Mouse (Mus musculus) G1E (cell line): ENCODE results near the gene Pds5b. TPM values are rescaled to one million over a fixed set of nuclear protein-coding genes. Genes with fewer than 3 reads are reported as not detected.
"Not testable (repeated sequence)": the region's sequence is repeated elsewhere in the genome, so short reads cannot be mapped to it uniquely, and the experiment has no call there.

Experiments used
- ATAC-seq: 2 replicates; pipeline ENCODE4 v1.8.0; 2016; ENCODE audit warnings: mild to moderate bottlenecking; ENCODE audit not compliant: insufficient number of reproducible peaks, poor library complexity, low FRiP score, severe bottlenecking; ENCODE audit errors: extremely low read depth
- DNase-seq: peaks from one replicate; pipeline ENCODE4 v3.0.0; 2012; ENCODE audit warnings: low spot score
- H3K27me3 ChIP-seq: 2 replicates; pipeline ENCODE4 v1.6.1; 2012; ENCODE audit warnings: mild to moderate bottlenecking, low read length, inconsistent platforms; ENCODE audit not compliant: insufficient read depth
- H3K36me3 ChIP-seq: replicated peaks from 2 replicates; pipeline ENCODE3; 2012; ENCODE audit warnings: mild to moderate bottlenecking, inconsistent platforms
- H3K4me1 ChIP-seq: 2 replicates; pipeline ENCODE4 v1.6.1; 2012; ENCODE audit warnings: low read depth, low read length, inconsistent platforms, mixed read lengths; ENCODE audit not compliant: insufficient read depth
- H3K4me3 ChIP-seq: 2 replicates; pipeline ENCODE4 v1.5.1; 2012; ENCODE audit warnings: low read depth, mild to moderate bottlenecking, inconsistent platforms, low read length, moderate library complexity, mixed read lengths
- H3K9me3 ChIP-seq: replicated peaks from 2 replicates; pipeline ENCODE4 v1.6.1; 2012; ENCODE audit warnings: inconsistent platforms
- CTCF ChIP-seq: IDR thresholded peaks from 2 replicates; pipeline ENCODE4 v1.5.1; 2012; ENCODE audit warnings: low read depth, low read length, inconsistent platforms, mixed read lengths
- GATA1 ChIP-seq: IDR thresholded peaks from 2 replicates; pipeline ENCODE4 v1.6.1; 2012; ENCODE audit warnings: borderline replicate concordance, low read length, inconsistent platforms, mixed read lengths
- GATA2 ChIP-seq: IDR thresholded peaks from 2 replicates; pipeline ENCODE4 v1.6.1; 2012; ENCODE audit warnings: low read depth, low read length, inconsistent platforms, borderline replicate concordance
- POLR2AphosphoS5 ChIP-seq: IDR thresholded peaks from 2 replicates; pipeline ENCODE4 v1.6.1; 2012; ENCODE audit warnings: low read depth, low read length, inconsistent platforms; ENCODE audit not compliant: insufficient replicate concordance
- TAL1 ChIP-seq: conservative IDR thresholded peaks from 2 replicates; pipeline ENCODE4 v1.6.1; 2012; ENCODE audit warnings: low read depth, low read length, inconsistent platforms, mixed read lengths
- polyA plus RNA-seq: library from polyadenylated mRNA; stranded (reverse); fragments of >175 nt; gene quantifications from 2 replicates; pipeline ENCODE4 v1.2.3, GENCODE M21; 2012
- total RNA-seq, 2 experiments: library from RNA; stranded (forward) in 1 of 2; stranded (reverse) in 1 of 2; fragments of 200-1000 nt in 1 of 2; fragments of >200 nt in 1 of 2; fragmentation: Nextera tagmentation in 1 of 2; gene quantifications; 2 replicates each; pipeline ENCODE4 v1.2.3; 2014 to 2017

Pds5b gene
- 87.9 and 88.5 TPM in 2 replicates for total RNA-seq (2014; fragmentation: Nextera tagmentation)
- 39.1 and 45.5 TPM in 2 replicates for total RNA-seq (2017)
- polyA plus RNA-seq = 2.9 and 3.2 TPM in 2 replicates

- Histone ChIP-seq H3K36me3 (peaks cover 5% of the 10 kb centered on the region), H3K4me3 (peak within 1 kb of the TSS; percentile 90), H3K4me1 (peaks cover 15% of the 10 kb centered on the region), H3K27me3 (0 out of 2 replicates have a peak, but pooled peaks cover 2% of the 10 kb centered on the region), H3K9me3 (no peaks in the 10 kb centered on the region)
- peak; percentile 60 for TF ChIP-seq CTCF
- TF ChIP-seq TAL1 = no peak
- DNase-seq (peak; percentile 90), ATAC-seq (peak; percentile 94)
These were observed at the start of gene Pds5b for GRCm38 (mm10) chr5:150673153-150673835. Pds5b (plus strand) TSS chr5:150673739.

GRCm38 (mm10) chr5:150625528-150625927, 48.0 kb upstream of the Pds5b start:
- no peaks in the 10 kb centered on the region for H3K9me3 ChIP-seq
- peak; percentile 65 for ATAC-seq
- TF ChIP-seq TAL1 (no peak), CTCF (no peak), GATA1 (no peak), POLR2AphosphoS5 (no peak), GATA2 (no peak)
- H3K27me3 ChIP-seq = no peaks in the 10 kb centered on the region
- no peak overlapping the region for H3K4me3 ChIP-seq
- no peak for DNase-seq
- H3K36me3 ChIP-seq = peaks cover 42% of the 10 kb centered on the region
- no peaks in the 10 kb centered on the region; the same call in 1 of the 2 replicates for H3K4me1 ChIP-seq

- H3K36me3 ChIP-seq = peaks cover 50% of the 10 kb centered on the region
- TF ChIP-seq GATA1 (no peak), TAL1 (no peak), CTCF (no peak), POLR2AphosphoS5 (no peak), GATA2 (no peak)
These were observed 44.3 kb upstream of the Pds5b start for GRCm38 (mm10) chr5:150629272-150629671.

GRCm38 (mm10) chr5:150629692-150630091, 43.8 kb upstream of the Pds5b start:
- Histone ChIP-seq H3K36me3 (peaks cover 52% of the 10 kb centered on the region), H3K4me3 (no peak overlapping the region)

More at GRCm38 (mm10) chr5:150629272-150629671, 44.3 kb upstream of the Pds5b start:
- no peaks in the 10 kb centered on the region for H3K9me3 ChIP-seq
- DNase-seq (no peak), ATAC-seq (no peak)
- H3K4me3 ChIP-seq = no peak overlapping the region
- no peaks in the 10 kb centered on the region for H3K4me1 ChIP-seq
- no peaks in the 10 kb centered on the region for H3K27me3 ChIP-seq

GRCm38 (mm10) chr5:150641440-150641839, 32.1 kb upstream of the Pds5b start:
- Histone ChIP-seq H3K4me1 (peaks cover 5% of the 10 kb centered on the region; the same call in 1 of the 2 replicates), H3K36me3 (peaks cover 63% of the 10 kb centered on the region), H3K4me3 (no peak overlapping the region), H3K9me3 (no peaks in the 10 kb centered on the region), H3K27me3 (no peaks in the 10 kb centered on the region)
- no peak for TF ChIP-seq GATA1
- no peak for TF ChIP-seq CTCF
- TF ChIP-seq TAL1 = no peak
- no peak for TF ChIP-seq POLR2AphosphoS5
- TF ChIP-seq GATA2 = no peak
- DNase-seq = no peak
- no peak for ATAC-seq

More at GRCm38 (mm10) chr5:150629692-150630091, 43.8 kb upstream of the Pds5b start:
- no peaks in the 10 kb centered on the region for H3K27me3 ChIP-seq
- ATAC-seq = no peak
- no peak for TF ChIP-seq GATA2
- no peak for TF ChIP-seq CTCF
- TF ChIP-seq POLR2AphosphoS5 = no peak
- no peak for TF ChIP-seq GATA1
- TF ChIP-seq TAL1 = no peak
- H3K9me3 ChIP-seq = no peaks in the 10 kb centered on the region
- DNase-seq = no peak
- H3K4me1 ChIP-seq = no peaks in the 10 kb centered on the region

- H3K4me3 ChIP-seq, H3K4me1 ChIP-seq, ATAC-seq, H3K27me3 ChIP-seq, H3K9me3 ChIP-seq, DNase-seq: not testable (repeated sequence)
- peaks cover 56% of the 10 kb centered on the region for H3K36me3 ChIP-seq
These were observed 30.1 kb upstream of the Pds5b start for GRCm38 (mm10) chr5:150643390-150643789.

- ATAC-seq (no peak), DNase-seq (no peak)
- no peaks in the 10 kb centered on the region for H3K27me3 ChIP-seq
- H3K4me1 ChIP-seq = peaks cover 5% of the 10 kb centered on the region; the same call in 1 of the 2 replicates
- no peak overlapping the region for H3K4me3 ChIP-seq
- H3K9me3 ChIP-seq = no peaks in the 10 kb centered on the region
- TF ChIP-seq CTCF (no peak), TAL1 (no peak), POLR2AphosphoS5 (no peak), GATA1 (no peak), GATA2 (no peak)
- H3K36me3 ChIP-seq = peaks cover 61% of the 10 kb centered on the region
These were observed 28.6 kb upstream of the Pds5b start for GRCm38 (mm10) chr5:150644926-150645325.
